Mouse (Mus musculus): Measurements from ENCODE around the gene Rptor. TPM values are rescaled to one million over a fixed set of nuclear protein-coding genes. Genes with fewer than 3 reads are reported as not detected.

Gene Rptor
- polyA plus RNA-seq, 1 experiment from 2014 or later: 11.3 TPM

DNA sequence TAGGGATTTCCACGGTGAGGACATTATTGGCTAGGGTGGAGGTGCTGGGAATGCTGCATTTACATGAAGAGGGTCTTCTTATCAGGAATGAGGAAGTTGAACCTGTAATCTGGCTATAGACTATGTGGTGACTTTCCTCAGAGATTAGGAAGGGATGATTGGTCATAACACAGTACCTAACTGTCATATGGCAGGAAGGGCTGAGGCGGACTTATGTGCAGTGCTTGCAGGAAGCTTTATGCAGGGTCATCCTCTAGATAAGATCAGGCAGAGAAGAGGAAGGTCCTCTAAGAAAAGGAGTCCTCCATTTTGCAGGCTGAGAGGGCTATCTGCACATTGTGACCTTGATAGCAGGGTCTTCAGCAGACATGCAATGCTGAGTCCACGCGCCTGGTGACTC lies 180.9 kb downstream of the Rptor start:
- WGBS: 96% methylated on average over 4 of the region's 4 CpGs
- Histone ChIP-seq H3K9ac (replicated peaks; ENCODE audit: low read depth, low read length) (no peak overlapping the region), H3K4me2 (ENCODE audit: low read length) (no peak overlapping the region), H3K4me3 (replicated peaks; ENCODE audit: low read length) (no peak overlapping the region), H3K27me3 (replicated peaks; ENCODE audit: control insufficient read depth, insufficient read depth, low read length) (no peaks in the 10 kb centered on the region), H3K9me3 (ENCODE audit: control insufficient read depth, low read length) (no peaks in the 10 kb centered on the region), H3K4me1 (replicated peaks; ENCODE audit: control insufficient read depth, insufficient read depth, low read length) (peaks cover 28% of the 10 kb centered on the region), H3K27ac (ENCODE audit: low read length) (no peak overlapping the region), H3K36me3 (ENCODE audit: control insufficient read depth, insufficient read depth) (no peaks in the 10 kb centered on the region)
- no peak for ATAC-seq

DNA sequence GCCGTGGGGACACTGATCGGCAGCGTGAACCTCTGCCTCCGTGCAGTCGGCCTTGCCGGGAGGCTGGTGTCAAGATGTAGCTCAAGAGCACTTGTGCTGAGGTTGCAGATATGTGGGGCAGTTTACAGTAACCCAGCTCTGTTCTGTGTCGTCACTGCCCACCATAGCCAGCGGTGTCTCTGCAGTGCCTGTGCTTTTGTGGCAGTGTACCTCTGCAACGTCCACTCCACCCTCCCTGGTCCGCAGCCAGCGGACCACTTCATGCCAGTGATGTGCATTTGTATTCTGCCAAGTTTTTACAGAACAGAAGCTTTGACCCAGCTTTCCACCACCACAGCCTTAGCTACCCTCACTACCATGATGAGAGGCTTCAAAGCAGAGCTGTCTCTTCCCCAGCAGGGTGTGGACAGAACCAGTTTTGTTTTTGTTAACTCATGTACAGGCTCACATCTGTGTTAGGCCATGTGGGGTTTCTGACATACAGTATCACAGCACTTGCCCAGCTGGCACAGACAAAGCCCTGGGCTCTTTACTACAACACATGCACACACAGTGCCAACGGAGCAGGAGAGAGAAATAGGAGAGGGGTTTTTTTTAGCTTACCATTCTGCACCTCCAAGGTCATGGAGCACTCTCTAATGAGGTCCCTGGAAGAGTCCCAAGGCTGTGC lies 182.1 kb downstream of the Rptor start:
- H3K27ac ChIP-seq (ENCODE audit: low read length): 0 out of 2 replicates have a peak overlapping the region, but pooled peaks have one; percentile 5

GRCm38 (mm10) chr11:119785661-119786384 lies 183.1 kb downstream of the Rptor start:
- Histone ChIP-seq H3K27me3 (replicated peaks; ENCODE audit: control insufficient read depth, insufficient read depth, low read length) (no peaks in the 10 kb centered on the region), H3K9me3 (ENCODE audit: control insufficient read depth, low read length) (no peaks in the 10 kb centered on the region), H3K4me2 (ENCODE audit: low read length) (no peak overlapping the region), H3K36me3 (ENCODE audit: control insufficient read depth, insufficient read depth) (no peaks in the 10 kb centered on the region), H3K27ac (ENCODE audit: low read length) (no peak overlapping the region), H3K4me1 (replicated peaks; ENCODE audit: control insufficient read depth, insufficient read depth, low read length) (peaks cover 34% of the 10 kb centered on the region), H3K9ac (replicated peaks; ENCODE audit: low read depth, low read length) (no peak overlapping the region), H3K4me3 (replicated peaks; ENCODE audit: low read length) (no peak overlapping the region)
- 79% methylated on average over 7 of the region's 7 CpGs for WGBS
- no peak for ATAC-seq

More for the DNA sequence above, 182.1 kb downstream of the Rptor start:
- Histone ChIP-seq H3K4me2 (ENCODE audit: low read length) (no peak overlapping the region), H3K9me3 (ENCODE audit: control insufficient read depth, low read length) (no peaks in the 10 kb centered on the region), H3K4me1 (replicated peaks; ENCODE audit: control insufficient read depth, insufficient read depth, low read length) (peaks cover 34% of the 10 kb centered on the region), H3K9ac (replicated peaks; ENCODE audit: low read depth, low read length) (no peak overlapping the region), H3K36me3 (ENCODE audit: control insufficient read depth, insufficient read depth) (no peaks in the 10 kb centered on the region), H3K4me3 (replicated peaks; ENCODE audit: low read length) (no peak overlapping the region), H3K27me3 (replicated peaks; ENCODE audit: control insufficient read depth, insufficient read depth, low read length) (no peaks in the 10 kb centered on the region)
- 78% methylated on average over 12 of the region's 12 CpGs for WGBS
- ATAC-seq: no peak; the same call in 1 of the 2 replicates

DNA sequence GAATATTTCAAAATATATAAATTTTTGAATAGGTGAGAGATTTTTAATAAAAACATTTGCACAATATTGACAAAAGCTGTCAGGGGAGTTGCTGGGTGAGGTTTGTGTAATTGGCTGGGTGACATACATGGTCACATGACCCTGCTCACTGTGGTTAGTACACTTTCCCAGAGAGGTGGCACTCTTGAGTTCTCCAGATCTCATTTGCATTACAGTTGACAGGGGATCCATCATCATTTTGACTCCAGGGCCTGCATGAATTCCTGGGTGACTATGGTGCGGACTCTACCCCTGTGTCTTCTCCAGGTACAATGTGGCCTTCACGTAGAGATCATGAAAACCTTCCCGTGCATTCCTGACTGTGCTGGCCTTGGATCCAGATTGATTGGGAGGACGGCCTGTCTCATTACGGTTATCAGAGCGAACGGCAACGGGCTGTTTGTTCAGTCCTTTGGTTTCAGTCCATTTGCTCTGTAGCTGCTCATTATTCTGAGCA lies 183.7 kb downstream of the Rptor start:
- 61% methylated on average over 8 of the region's 8 CpGs for WGBS
- H3K27me3 ChIP-seq (replicated peaks; ENCODE audit: control insufficient read depth, insufficient read depth, low read length): no peaks in the 10 kb centered on the region
- no peak overlapping the region for H3K9ac ChIP-seq (replicated peaks; ENCODE audit: low read depth, low read length)
- H3K36me3 ChIP-seq (ENCODE audit: control insufficient read depth, insufficient read depth): no peaks in the 10 kb centered on the region
- no peak for ATAC-seq
- no peaks in the 10 kb centered on the region for H3K9me3 ChIP-seq (ENCODE audit: control insufficient read depth, low read length)
- H3K4me2 ChIP-seq (ENCODE audit: low read length): no peak overlapping the region
- peaks cover 34% of the 10 kb centered on the region for H3K4me1 ChIP-seq (replicated peaks; ENCODE audit: control insufficient read depth, insufficient read depth, low read length)
- no peak overlapping the region for H3K4me3 ChIP-seq (replicated peaks; ENCODE audit: low read length)
- H3K27ac ChIP-seq (ENCODE audit: low read length): peak overlapping the region; percentile 21; the same call in 1 of the 2 replicates

GRCm38 (mm10) chr11:119788488-119788887 lies 185.8 kb downstream of the Rptor start:
- Histone ChIP-seq H3K4me3 (replicated peaks; ENCODE audit: low read length) (no peak overlapping the region), H3K27me3 (replicated peaks; ENCODE audit: control insufficient read depth, insufficient read depth, low read length) (no peaks in the 10 kb centered on the region), H3K27ac (ENCODE audit: low read length) (peak overlapping the region; percentile 11; the same call in 1 of the 2 replicates), H3K4me1 (replicated peaks; ENCODE audit: control insufficient read depth, insufficient read depth, low read length) (peaks cover 34% of the 10 kb centered on the region), H3K4me2 (ENCODE audit: low read length) (no peak overlapping the region), H3K9me3 (ENCODE audit: control insufficient read depth, low read length) (no peaks in the 10 kb centered on the region), H3K9ac (replicated peaks; ENCODE audit: low read depth, low read length) (no peak overlapping the region), H3K36me3 (ENCODE audit: control insufficient read depth, insufficient read depth) (no peaks in the 10 kb centered on the region)
- 42% methylated on average over 7 of the region's 7 CpGs for WGBS
- no peak for ATAC-seq

GRCm38 (mm10) chr11:119788919-119789713 lies 186.4 kb downstream of the Rptor start:
- no peak overlapping the region for H3K4me2 ChIP-seq (ENCODE audit: low read length)
- no peaks in the 10 kb centered on the region for H3K36me3 ChIP-seq (ENCODE audit: control insufficient read depth, insufficient read depth)
- H3K4me3 ChIP-seq (replicated peaks; ENCODE audit: low read length): no peak overlapping the region
- no peaks in the 10 kb centered on the region for H3K9me3 ChIP-seq (ENCODE audit: control insufficient read depth, low read length)
- H3K9ac ChIP-seq (replicated peaks; ENCODE audit: low read depth, low read length): no peak overlapping the region
- H3K4me1 ChIP-seq (replicated peaks; ENCODE audit: control insufficient read depth, insufficient read depth, low read length): peaks cover 34% of the 10 kb centered on the region
- 75% methylated on average over 3 of the region's 3 CpGs for WGBS
- H3K27ac ChIP-seq (ENCODE audit: low read length): peak overlapping the region; percentile 11; the same call in 1 of the 2 replicates
- no peaks in the 10 kb centered on the region for H3K27me3 ChIP-seq (replicated peaks; ENCODE audit: control insufficient read depth, insufficient read depth, low read length)
- ATAC-seq: no peak

DNA sequence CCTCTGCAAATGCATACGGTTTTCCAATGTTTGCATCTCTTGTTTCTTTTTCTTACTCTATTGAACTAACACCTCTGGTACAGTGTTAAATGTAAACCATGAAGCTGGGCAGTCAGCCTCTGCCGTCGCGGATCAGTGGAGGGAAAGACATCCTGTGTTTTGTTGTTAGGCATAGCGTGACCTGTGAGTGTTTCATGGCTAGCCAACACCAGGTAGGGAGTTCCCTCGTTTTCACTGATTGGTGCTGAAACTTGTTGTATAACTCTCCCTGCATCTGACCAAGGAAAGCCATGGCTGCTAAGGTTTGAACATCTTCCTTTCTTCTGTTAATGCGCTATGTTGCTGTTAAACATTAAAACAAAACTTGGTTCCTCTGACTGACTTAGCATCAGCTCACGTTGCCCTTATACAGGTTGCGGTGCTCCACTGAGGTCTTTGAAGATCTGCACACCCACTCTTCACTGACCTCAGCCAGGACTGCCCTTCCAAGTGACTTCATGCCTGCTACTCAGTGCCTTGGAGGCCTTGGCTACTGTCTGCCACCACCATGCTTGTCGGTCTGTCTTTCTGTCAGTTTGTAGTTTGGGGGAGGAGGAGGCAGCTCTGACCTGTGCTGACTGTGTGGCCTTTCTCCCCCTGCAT lies 189.3 kb downstream of the Rptor start:
- H3K36me3 ChIP-seq (ENCODE audit: control insufficient read depth, insufficient read depth): no peaks in the 10 kb centered on the region
- no peaks in the 10 kb centered on the region for H3K9me3 ChIP-seq (ENCODE audit: control insufficient read depth, low read length)
- no peak overlapping the region for H3K9ac ChIP-seq (replicated peaks; ENCODE audit: low read depth, low read length)
- H3K4me3 ChIP-seq (replicated peaks; ENCODE audit: low read length): no peak overlapping the region
- H3K27ac ChIP-seq (ENCODE audit: low read length): no peak overlapping the region
- H3K4me2 ChIP-seq (ENCODE audit: low read length): no peak overlapping the region
- H3K27me3 ChIP-seq (replicated peaks; ENCODE audit: control insufficient read depth, insufficient read depth, low read length): no peaks in the 10 kb centered on the region
- 87% methylated on average over 10 of the region's 10 CpGs for WGBS
- H3K4me1 ChIP-seq (replicated peaks; ENCODE audit: control insufficient read depth, insufficient read depth, low read length): peaks cover 24% of the 10 kb centered on the region
- ATAC-seq: no peak

GRCm38 (mm10) chr11:119793378-119793777 lies 190.7 kb downstream of the Rptor start:
- Histone ChIP-seq H3K9me3 (ENCODE audit: control insufficient read depth, low read length) (no peaks in the 10 kb centered on the region), H3K4me2 (ENCODE audit: low read length) (no peak overlapping the region), H3K27ac (ENCODE audit: low read length) (no peak overlapping the region), H3K36me3 (ENCODE audit: control insufficient read depth, insufficient read depth) (no peaks in the 10 kb centered on the region), H3K9ac (replicated peaks; ENCODE audit: low read depth, low read length) (no peak overlapping the region), H3K27me3 (replicated peaks; ENCODE audit: control insufficient read depth, insufficient read depth, low read length) (no peaks in the 10 kb centered on the region), H3K4me1 (replicated peaks; ENCODE audit: control insufficient read depth, insufficient read depth, low read length) (peaks cover 19% of the 10 kb centered on the region), H3K4me3 (replicated peaks; ENCODE audit: low read length) (no peak overlapping the region)
- no peak for ATAC-seq
- 76% methylated on average over 6 of the region's 6 CpGs for WGBS
